Mouse (Mus musculus) left cerebral cortex, postnatal 25 days (tissue): ENCODE results near the gene Zfp985. TPM values are rescaled to one million over a fixed set of nuclear protein-coding genes. Genes with fewer than 3 reads are reported as not detected.
"Not testable (repeated sequence)": the region's sequence is repeated elsewhere in the genome, so short reads cannot be mapped to it uniquely, and the experiment has no call there.

Experiments used
- DNase-seq, 2 experiments: peaks; one replicate each; pipeline ENCODE4 v3.0.0; 2022; ENCODE audit warnings: low spot score in 2 of 2, mixed read lengths in 1 of 2
- intact Hi-C: fragments of 180-260 bp; cut with DNase I; formaldehyde crosslinking; loops from one replicate; pipeline ENCODE4 v1.15.1; 2025
- total RNA-seq, 2 experiments: library from RNA; stranded (reverse); gene quantifications; 2 replicates each; pipeline ENCODE4 v1.2.3; 2021

The Zfp985 gene
- total RNA-seq, 2 experiments from 2014 or later: not detected

GRCm38 (mm10) chr4:147598831-147599230, 45.8 kb downstream of the Zfp985 start:
- intact Hi-C loops: no loop called here
- no peak for DNase-seq

GRCm38 (mm10) chr4:147601881-147602280, 48.8 kb downstream of the Zfp985 start:
- intact Hi-C loops: no loop called here
- no peak for DNase-seq

GRCm38 (mm10) chr4:147603806-147604205, 50.7 kb downstream of the Zfp985 start:
- intact Hi-C loops: no loop called here
- DNase-seq: no peak

- no peak for DNase-seq
- intact Hi-C loops: no loop called here
These were observed 52.4 kb downstream of the Zfp985 start for GRCm38 (mm10) chr4:147605521-147605920.

- DNase-seq, intact Hi-C loops: not testable (repeated sequence)
These were observed 53.4 kb downstream of the Zfp985 start for GRCm38 (mm10) chr4:147606511-147606910.

- DNase-seq, intact Hi-C loops: not testable (repeated sequence)
These were observed 80.8 kb downstream of the Zfp985 start for GRCm38 (mm10) chr4:147633818-147634262.

Other genes with a start within 250 kb of the Zfp985 start
- gene Zfp988, start 247.6 kb upstream of the Zfp985 start, total RNA-seq: under 1 TPM; 0.16 to 0.30 TPM
- not detected for gene Zfp978, start 192.0 kb upstream of the Zfp985 start, total RNA-seq
- gene Zfp982, start 60.9 kb upstream of the Zfp985 start, total RNA-seq: 1 to 10 TPM; 3.8 to 4.3 TPM
- under 1 TPM; 0.46 to 0.66 TPM for gene Gm16503, start 13.1 kb upstream of the Zfp985 start, total RNA-seq
- gene Zfp979, start 89.2 kb downstream of the Zfp985 start, total RNA-seq: under 1 TPM; 0.23 to 0.34 TPM
- gene Zfp534, start 149.3 kb downstream of the Zfp985 start, total RNA-seq: not detected